Mouse (Mus musculus): ENCODE results near the gene Ifih1. TPM values are rescaled to one million over a fixed set of nuclear protein-coding genes. Genes with fewer than 3 reads are reported as not detected.
A peak's percentile ranks its signal among the peaks of the same experiment; 100 is the strongest.

The Ifih1 gene
- 1.8 and 2.5 TPM in 2 replicates for polyA plus RNA-seq (2015; fragmentation: Nextera tagmentation; extraction: Ambion mirVana)

DNA sequence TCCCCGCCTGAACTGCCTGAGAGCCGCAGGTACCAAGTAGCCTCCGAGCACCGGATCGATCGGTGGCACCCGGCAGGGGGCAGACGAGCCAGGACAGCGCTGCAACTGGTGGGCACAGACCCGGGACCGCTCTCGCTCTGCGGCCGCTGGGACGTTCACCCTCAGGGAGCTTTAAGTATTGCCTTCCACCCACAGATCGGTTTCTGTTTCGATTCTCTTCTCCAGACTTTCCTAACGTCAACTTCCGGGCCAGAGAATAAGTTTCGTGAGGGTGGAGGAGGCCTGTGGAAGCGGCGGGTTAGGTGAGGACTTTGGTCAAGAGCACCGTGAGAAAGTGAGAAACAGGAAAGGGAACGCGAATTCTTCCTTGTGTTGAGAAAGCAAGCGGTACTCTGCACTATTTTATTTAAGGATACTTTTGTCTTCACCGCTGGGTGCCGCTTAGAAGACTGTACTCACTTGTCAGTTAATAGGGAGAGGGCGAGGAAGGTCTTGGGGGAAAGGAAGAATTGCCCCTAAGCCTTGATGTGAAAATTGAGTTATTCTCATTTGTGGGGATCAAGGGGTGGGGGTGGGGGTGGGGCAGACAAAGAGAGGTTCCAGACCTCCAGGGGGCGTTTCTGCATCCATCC lies at the start of gene Ifih1:
Gene Ifih1, minus strand, starts transcription at position 242 of the 632 bp plus-strand sequence.
- Histone ChIP-seq H3K36me3 (no peaks in the 10 kb centered on the region), H3K9me3 (no peaks in the 10 kb centered on the region), H3K27ac (peak within 1 kb of the TSS; percentile 47), H3K4me3 (peak within 1 kb of the TSS; percentile 63), H3K9ac (peak within 1 kb of the TSS; percentile 50), H3K4me1 (peaks cover 6% of the 10 kb centered on the region; the same call in 1 of the 2 replicates), H3K4me2 (peak within 1 kb of the TSS; percentile 78), H3K27me3 (no peaks in the 10 kb centered on the region)
- peak; percentile 86 for ATAC-seq (ENCODE audit: borderline replicate concordance, extremely low read depth, low FRiP score, low TSS enrichment)
- under 1% methylated on average over 30 of the region's 30 CpGs for WGBS

DNA sequence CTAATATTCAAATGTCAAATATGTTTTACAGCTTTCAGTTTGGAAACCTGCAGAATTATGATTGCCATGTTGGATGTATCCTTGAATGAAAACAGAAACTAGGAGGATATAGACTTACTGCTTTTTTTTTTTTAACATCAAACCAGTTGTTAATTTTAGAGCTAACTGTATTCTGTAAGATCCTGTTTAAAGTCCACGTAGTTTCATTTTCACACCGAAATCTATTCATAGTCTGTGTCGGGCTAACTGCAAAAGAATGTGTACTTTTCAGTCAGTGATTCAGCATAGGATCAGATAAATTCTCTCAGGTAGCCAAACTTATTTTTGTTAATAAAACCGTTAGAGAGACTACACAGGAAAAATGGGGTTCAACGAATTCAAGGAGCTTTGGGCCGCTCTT lies 39.9 kb upstream of the Ifih1 start:
- H3K4me1 ChIP-seq = no peaks in the 10 kb centered on the region
- H3K36me3 ChIP-seq = no peaks in the 10 kb centered on the region
- ATAC-seq (ENCODE audit: borderline replicate concordance, extremely low read depth, low FRiP score, low TSS enrichment) = no peak
- H3K4me2 ChIP-seq = no peak overlapping the region
- H3K27me3 ChIP-seq = no peaks in the 10 kb centered on the region
- H3K4me3 ChIP-seq = no peak overlapping the region
- H3K9ac ChIP-seq = no peak overlapping the region
- WGBS = 81% methylated on average over 6 of the region's 6 CpGs
- no peaks in the 10 kb centered on the region for H3K9me3 ChIP-seq
- H3K27ac ChIP-seq = no peak overlapping the region

DNA sequence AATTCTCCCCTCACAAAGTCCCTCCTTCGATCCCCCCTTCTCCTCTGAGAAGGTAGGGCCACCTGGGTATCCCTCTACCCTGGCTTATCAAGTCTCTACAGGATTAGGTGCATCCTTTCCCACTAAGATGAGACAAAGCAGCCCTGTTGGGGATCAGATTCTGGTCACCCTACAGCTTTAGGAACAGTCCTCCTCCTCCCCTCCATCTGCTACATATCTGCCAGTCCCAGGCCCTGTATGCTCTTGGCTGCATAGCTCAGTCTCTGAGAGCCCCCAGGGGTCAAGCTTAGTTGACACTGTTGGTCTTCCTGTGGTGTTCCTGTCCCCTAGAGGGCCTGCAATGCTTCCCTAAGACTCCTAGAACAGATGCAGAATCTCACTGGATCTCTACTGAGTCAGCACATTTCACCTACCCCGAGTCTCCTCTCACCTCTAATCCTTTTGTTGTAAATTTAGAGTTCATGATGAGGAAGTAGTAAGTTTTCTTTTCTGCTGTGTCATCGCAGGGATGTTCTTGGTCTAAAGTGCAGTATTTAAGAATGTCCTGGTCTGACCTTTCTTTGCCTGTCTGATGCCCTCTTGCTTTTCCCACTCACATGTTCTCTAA lies 39.0 kb upstream of the Ifih1 start:
- H3K4me2 ChIP-seq = no peak overlapping the region
- H3K9ac ChIP-seq = no peak overlapping the region
- no peak overlapping the region for H3K27ac ChIP-seq
- WGBS = 64% methylated on average over 3 of the region's 3 CpGs
- H3K36me3 ChIP-seq = no peaks in the 10 kb centered on the region
- no peaks in the 10 kb centered on the region for H3K9me3 ChIP-seq
- ATAC-seq (ENCODE audit: borderline replicate concordance, extremely low read depth, low FRiP score, low TSS enrichment) = no peak
- H3K27me3 ChIP-seq = no peaks in the 10 kb centered on the region
- H3K4me3 ChIP-seq = no peak overlapping the region
- no peaks in the 10 kb centered on the region for H3K4me1 ChIP-seq

DNA sequence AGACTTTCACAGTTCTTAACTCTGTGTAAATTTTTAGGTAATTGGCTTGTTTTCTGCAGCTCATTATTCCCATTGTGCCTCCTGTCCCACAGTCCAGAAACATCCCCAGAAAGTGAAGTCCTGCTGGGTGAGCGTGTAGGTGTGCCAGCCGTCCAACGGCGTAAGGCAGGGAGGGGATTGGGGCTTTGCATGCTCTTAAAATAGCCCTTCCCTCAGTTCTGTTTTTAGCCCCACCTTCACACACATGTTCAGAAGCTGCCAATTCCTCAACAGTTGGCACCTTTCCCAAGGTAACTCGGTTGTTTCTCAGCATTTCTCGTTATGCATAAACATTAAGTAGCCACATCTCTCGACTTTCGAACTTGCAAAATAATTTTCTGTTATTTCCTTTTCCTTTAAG lies 35.6 kb upstream of the Ifih1 start:
- 76% methylated on average over 8 of the region's 8 CpGs for WGBS
- Histone ChIP-seq H3K36me3 (no peaks in the 10 kb centered on the region), H3K4me3 (no peak overlapping the region), H3K9me3 (no peaks in the 10 kb centered on the region), H3K9ac (no peak overlapping the region), H3K4me1 (no peaks in the 10 kb centered on the region), H3K4me2 (no peak overlapping the region), H3K27me3 (no peaks in the 10 kb centered on the region), H3K27ac (no peak overlapping the region)
- no peak for ATAC-seq (ENCODE audit: borderline replicate concordance, extremely low read depth, low FRiP score, low TSS enrichment)

DNA sequence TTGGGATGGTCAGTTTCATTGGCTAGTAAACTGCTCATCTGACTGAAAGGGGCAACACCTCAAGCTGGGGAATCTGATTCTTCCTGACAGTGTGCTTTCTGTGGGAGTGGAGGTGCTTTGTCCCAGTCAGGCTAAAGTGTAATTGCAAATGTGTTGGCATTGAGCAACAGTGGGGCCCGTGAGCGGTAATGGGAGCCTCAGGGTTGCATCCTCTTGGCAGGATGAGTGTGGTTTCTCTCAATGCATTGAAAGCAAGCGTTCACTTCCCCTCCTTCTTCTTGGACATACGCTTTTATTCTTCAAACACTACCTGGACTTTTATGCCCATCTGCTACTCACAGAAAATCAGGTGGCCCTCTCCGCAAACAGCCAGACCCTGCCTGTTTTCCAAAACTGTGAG lies 26.7 kb upstream of the Ifih1 start:
- no peak overlapping the region for H3K27ac ChIP-seq
- H3K4me2 ChIP-seq = no peak overlapping the region
- WGBS = 86% methylated on average over 5 of the region's 5 CpGs
- no peaks in the 10 kb centered on the region for H3K9me3 ChIP-seq
- no peaks in the 10 kb centered on the region for H3K4me1 ChIP-seq
- H3K9ac ChIP-seq = no peak overlapping the region
- no peak for ATAC-seq (ENCODE audit: borderline replicate concordance, extremely low read depth, low FRiP score, low TSS enrichment)
- H3K27me3 ChIP-seq = no peaks in the 10 kb centered on the region
- no peak overlapping the region for H3K4me3 ChIP-seq
- H3K36me3 ChIP-seq = no peaks in the 10 kb centered on the region

DNA sequence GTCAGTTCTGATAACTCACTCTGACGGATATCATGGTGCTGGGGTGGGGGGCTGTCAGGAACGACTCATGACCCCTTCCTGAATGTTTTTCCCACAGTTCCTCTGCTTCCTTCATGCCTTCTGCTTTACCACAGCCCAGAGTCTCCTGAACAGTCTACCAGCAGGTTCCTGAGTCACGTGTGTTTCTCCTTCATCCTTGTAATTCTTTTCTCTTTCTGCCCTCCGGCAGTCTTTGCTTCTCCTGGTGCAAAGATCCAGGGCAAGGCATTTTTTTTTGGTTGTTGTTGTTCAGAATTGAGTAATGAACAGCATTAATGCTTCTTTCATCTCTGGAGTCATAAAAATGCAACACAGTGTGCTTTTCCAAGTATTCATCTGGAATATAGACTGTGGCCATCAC lies 24.7 kb upstream of the Ifih1 start:
- Histone ChIP-seq H3K27ac (no peak overlapping the region), H3K4me3 (no peak overlapping the region), H3K4me2 (no peak overlapping the region), H3K27me3 (no peaks in the 10 kb centered on the region), H3K9ac (no peak overlapping the region), H3K9me3 (no peaks in the 10 kb centered on the region), H3K4me1 (no peaks in the 10 kb centered on the region), H3K36me3 (no peaks in the 10 kb centered on the region)
- WGBS = 76% methylated on average over 4 of the region's 4 CpGs
- ATAC-seq (ENCODE audit: borderline replicate concordance, extremely low read depth, low FRiP score, low TSS enrichment) = no peak

DNA sequence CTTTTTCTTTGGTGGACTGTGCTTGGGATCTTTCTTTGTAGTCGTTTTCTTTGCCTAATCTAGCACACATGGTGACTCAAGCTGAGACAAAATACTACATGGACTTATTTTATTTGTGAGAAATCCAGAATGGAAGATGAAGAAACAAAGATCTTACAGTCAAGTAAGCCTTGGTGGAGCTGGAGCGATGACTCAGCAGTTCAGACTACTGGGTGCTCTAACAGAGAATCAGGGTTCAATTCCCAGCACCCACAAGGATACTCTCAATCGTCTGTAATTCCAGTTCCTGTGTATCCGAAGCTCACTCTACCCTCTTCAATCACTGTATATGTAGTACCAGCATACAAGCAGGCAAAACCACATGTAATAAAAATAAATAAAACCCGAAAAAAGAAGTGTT lies 24.2 kb upstream of the Ifih1 start:
- Histone ChIP-seq H3K4me3 (no peak overlapping the region), H3K27me3 (no peaks in the 10 kb centered on the region), H3K27ac (no peak overlapping the region), H3K4me1 (no peaks in the 10 kb centered on the region), H3K9me3 (no peaks in the 10 kb centered on the region), H3K9ac (no peak overlapping the region), H3K4me2 (no peak overlapping the region), H3K36me3 (no peaks in the 10 kb centered on the region)
- WGBS = 75% methylated on average over 5 of the region's 5 CpGs
- ATAC-seq (ENCODE audit: borderline replicate concordance, extremely low read depth, low FRiP score, low TSS enrichment) = no peak

DNA sequence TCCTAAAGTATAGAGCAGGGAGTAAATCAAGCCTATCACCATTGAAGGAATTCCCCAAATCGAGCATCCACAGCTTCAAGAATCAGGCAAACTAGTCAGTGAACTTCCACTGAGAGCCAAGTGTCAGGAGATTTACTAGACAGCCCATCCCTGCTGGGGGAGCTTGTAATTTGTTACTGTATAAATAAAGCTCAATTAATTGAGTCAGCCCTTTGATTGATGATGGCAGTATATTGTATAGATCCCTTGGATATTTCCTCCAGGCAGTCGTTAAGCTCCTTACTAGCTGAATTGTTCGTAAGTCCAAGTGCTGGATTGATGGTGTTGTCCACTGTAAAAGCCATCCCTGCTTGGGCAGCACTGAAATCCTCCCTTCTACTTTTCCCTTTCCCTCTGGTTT lies 23.8 kb upstream of the Ifih1 start:
- H3K9me3 ChIP-seq = no peaks in the 10 kb centered on the region
- H3K36me3 ChIP-seq = no peaks in the 10 kb centered on the region
- H3K4me1 ChIP-seq = no peaks in the 10 kb centered on the region
- no peak overlapping the region for H3K9ac ChIP-seq
- WGBS = 64% methylated on average over 3 of the region's 3 CpGs
- no peak overlapping the region for H3K27ac ChIP-seq
- no peaks in the 10 kb centered on the region for H3K27me3 ChIP-seq
- no peak overlapping the region for H3K4me3 ChIP-seq
- ATAC-seq (ENCODE audit: borderline replicate concordance, extremely low read depth, low FRiP score, low TSS enrichment) = no peak
- no peak overlapping the region for H3K4me2 ChIP-seq

DNA sequence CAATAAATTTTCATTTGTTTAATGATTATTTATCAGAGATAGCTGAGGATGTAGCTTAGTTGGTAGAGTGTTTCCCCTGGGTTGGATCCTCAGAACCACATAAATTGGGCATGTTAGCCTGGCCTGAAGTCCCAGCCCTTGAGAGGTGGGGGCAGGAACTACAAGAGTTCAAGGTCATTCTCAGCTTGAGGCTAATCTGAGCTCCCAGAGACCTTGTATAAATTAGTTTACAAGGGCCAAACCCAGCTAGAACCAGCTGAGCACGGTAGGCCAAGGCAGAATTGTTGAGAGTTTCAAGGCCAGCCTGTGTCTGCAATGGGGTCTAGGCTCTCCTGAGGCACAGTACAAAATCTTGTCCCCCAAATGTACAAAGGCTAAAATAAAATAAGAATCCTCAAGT lies 19.5 kb upstream of the Ifih1 start:
- Histone ChIP-seq H3K9ac (no peak overlapping the region), H3K4me1 (no peaks in the 10 kb centered on the region), H3K4me2 (no peak overlapping the region), H3K4me3 (no peak overlapping the region), H3K27ac (no peak overlapping the region), H3K9me3 (no peaks in the 10 kb centered on the region), H3K27me3 (peaks cover 6% of the 10 kb centered on the region), H3K36me3 (no peaks in the 10 kb centered on the region)
- ATAC-seq (ENCODE audit: borderline replicate concordance, extremely low read depth, low FRiP score, low TSS enrichment) = no peak
- 59% methylated on average over 1 of the region's 1 CpGs for WGBS

DNA sequence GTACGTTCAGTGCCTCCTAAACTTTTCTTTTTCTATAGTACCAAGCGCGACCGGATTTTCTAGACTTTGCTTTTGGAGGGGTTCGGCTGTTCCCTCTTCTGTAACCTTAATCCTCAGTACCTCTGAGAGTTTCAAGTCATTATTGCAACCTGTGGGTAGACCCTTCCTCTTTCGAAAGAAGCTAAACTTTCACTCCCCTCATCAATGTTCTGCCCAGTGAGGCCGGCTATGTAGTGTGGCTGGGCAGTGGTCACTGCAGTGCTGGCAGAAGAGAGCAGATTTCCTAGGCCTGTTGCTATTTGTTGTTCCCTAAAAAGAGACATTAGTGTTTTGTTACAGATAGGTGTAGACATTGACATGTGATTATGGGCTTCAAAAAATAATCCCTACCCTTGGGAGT lies 18.8 kb upstream of the Ifih1 start:
- ATAC-seq (ENCODE audit: borderline replicate concordance, extremely low read depth, low FRiP score, low TSS enrichment) = no peak
- peak overlapping the region; percentile 90 for H3K4me2 ChIP-seq
- H3K4me3 ChIP-seq = peak overlapping the region; percentile 64
- H3K27ac ChIP-seq = no peak overlapping the region
- no peaks in the 10 kb centered on the region for H3K4me1 ChIP-seq
- H3K27me3 ChIP-seq = peaks cover 6% of the 10 kb centered on the region
- H3K9me3 ChIP-seq = no peaks in the 10 kb centered on the region
- H3K36me3 ChIP-seq = no peaks in the 10 kb centered on the region
- no peak overlapping the region for H3K9ac ChIP-seq
- 54% methylated on average over 7 of the region's 7 CpGs for WGBS

DNA sequence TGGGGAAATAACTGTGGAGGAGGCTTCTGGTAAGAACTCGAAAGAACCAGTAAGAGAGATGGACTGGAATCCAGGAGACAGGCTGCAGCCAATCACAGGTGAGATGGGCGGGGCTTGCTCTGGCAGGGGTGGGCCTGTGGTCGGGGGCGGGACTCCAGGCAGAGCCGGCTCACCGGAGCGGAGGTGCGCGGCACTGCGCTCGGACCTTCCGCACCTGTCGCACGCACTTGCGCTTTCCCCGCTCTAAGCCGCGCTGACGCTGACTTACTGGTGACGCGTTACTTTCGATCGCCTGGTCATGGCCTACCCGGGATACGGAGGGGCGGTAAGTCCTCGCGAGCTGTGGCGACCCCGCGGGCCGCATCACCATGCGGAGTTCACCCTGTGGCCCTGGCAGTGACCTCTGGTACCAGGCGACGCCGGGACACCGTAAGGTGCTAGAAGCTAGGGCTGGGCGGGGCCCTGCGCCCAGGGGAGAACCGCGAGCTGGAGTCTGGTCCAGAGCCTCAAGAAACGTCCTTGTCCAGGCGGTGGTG lies 18.1 kb upstream of the Ifih1 start, which contains the start of gene Gca:
Gene Gca, plus strand, starts transcription at position 151 of the 536 bp plus-strand sequence.
- no peaks in the 10 kb centered on the region for H3K4me1 ChIP-seq
- peak; percentile 98 for ATAC-seq (ENCODE audit: borderline replicate concordance, extremely low read depth, low FRiP score, low TSS enrichment)
- H3K9ac ChIP-seq = peak within 1 kb of the TSS; percentile 40
- H3K36me3 ChIP-seq = no peaks in the 10 kb centered on the region
- WGBS = under 1% methylated on average over 43 of the region's 43 CpGs
- peak within 1 kb of the TSS; percentile 90 for H3K4me2 ChIP-seq
- H3K4me3 ChIP-seq = peak within 1 kb of the TSS; percentile 64
- no peaks in the 10 kb centered on the region for H3K9me3 ChIP-seq
- H3K27me3 ChIP-seq = peaks cover 6% of the 10 kb centered on the region
- peak within 1 kb of the TSS; percentile 44; the same call in 1 of the 2 replicates for H3K27ac ChIP-seq

DNA sequence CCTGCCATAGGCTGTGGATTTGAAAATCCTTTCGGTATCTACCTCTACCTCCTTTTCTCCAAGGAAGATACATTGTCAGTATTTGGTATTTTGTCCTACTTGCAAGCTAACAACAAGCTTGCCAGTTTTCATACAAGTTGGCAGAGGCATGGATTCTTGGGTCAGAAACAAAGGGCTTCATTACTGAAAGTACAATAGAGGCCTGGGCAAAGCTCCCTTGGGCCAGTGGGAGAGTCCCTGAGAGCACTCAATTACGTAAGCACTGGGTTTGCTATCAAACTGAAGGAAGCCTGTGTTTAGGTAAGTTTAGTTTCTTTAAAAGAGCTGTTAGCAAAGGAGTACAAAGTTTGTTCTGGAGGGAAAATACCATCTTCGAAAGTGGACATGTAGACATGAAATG lies 16.5 kb upstream of the Ifih1 start:
- WGBS = 80% methylated on average over 3 of the region's 3 CpGs
- Histone ChIP-seq H3K4me3 (no peak overlapping the region), H3K27ac (no peak overlapping the region), H3K36me3 (no peaks in the 10 kb centered on the region), H3K4me2 (no peak overlapping the region), H3K27me3 (peaks cover 6% of the 10 kb centered on the region), H3K4me1 (no peaks in the 10 kb centered on the region), H3K9me3 (no peaks in the 10 kb centered on the region), H3K9ac (no peak overlapping the region)
- ATAC-seq (ENCODE audit: borderline replicate concordance, extremely low read depth, low FRiP score, low TSS enrichment) = no peak

Data from lung, embryonic 15.5 days (tissue).